Mouse (Mus musculus) bone marrow, adult 2 months (tissue): ENCODE results near the gene Stox2.

Experiments
- CTCF ChIP-seq: fragments of 200-500 bp; IDR thresholded peaks from 2 replicates; pipeline ENCODE4 v1.5.1; 2011; ENCODE audit warnings: low read length, control low read depth; ENCODE audit not compliant: control insufficient read depth, insufficient read depth
- POLR2A ChIP-seq: fragments of 200-500 bp; IDR thresholded peaks from 2 replicates; pipeline ENCODE4 v1.6.1; 2011; ENCODE audit warnings: low read depth, mild to moderate bottlenecking, control low read depth, low read length, borderline replicate concordance; ENCODE audit not compliant: control insufficient read depth

DNA sequence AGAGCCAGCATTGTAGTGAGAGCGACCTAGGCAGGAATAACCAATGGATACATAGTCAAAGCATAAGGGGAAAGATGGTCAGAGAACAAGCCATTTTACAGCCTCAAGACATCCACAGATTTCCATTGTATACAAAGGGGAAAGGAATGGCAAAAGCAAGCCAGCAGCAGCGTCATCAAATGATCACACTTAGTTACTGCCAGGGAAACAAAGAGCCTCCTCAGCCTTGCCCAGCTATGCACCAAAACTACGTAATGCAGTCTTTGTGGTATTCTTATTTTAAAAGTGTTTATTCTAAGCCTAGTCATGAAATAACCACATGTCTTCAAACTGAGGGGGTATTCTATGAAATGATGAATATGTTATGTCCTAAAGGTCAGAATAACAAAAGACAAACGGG lies 201.0 kb downstream of the Stox2 start:
- TF ChIP-seq CTCF (no peak), POLR2A (no peak)
